8 mouse cellular contexts compared by ENCODE assay signal in genomic region chr8:108691456-108692238, GRCm38 (mm10).
DNase-seq lines count a peak whose midpoint lies in the region; ATAC-seq and TF ChIP-seq lines count a peak whose summit lies in the region.

No protein-coding gene starts in this region.

- no peak for TF ChIP-seq EP300 in liver, embryonic 14.5 days (IDR thresholded peaks at IDR 0.05; ENCODE audit: low read depth)

- WGBS in hindbrain, embryonic 10.5 days: 2% methylated on average over 21 of the region's 21 CpGs
- 3% methylated on average over 21 of the region's 21 CpGs for WGBS in liver, embryonic 14.5 days (ENCODE audit: insufficient replicate concordance)
- 2% methylated on average over 16 of the region's 21 CpGs for WGBS in neural tube, embryonic 13.5 days

- H3K9ac ChIP-seq in liver, embryonic 14.5 days (replicated peaks): no peak overlapping the region
- peak overlapping the region; percentile 69 for H3K9ac ChIP-seq in neural tube, embryonic 13.5 days

- H3K4me2 ChIP-seq in liver, embryonic 14.5 days (ENCODE audit: low read depth): peak overlapping the region; percentile 52
- H3K4me2 ChIP-seq in neural tube, embryonic 13.5 days: peak overlapping the region; percentile 53

- peaks cover 65% of the 10 kb centered on the region for H3K27me3 ChIP-seq in hindbrain, embryonic 10.5 days (ENCODE audit: insufficient read depth, poor library complexity, severe bottlenecking)
- peaks cover 25% of the 10 kb centered on the region for H3K27me3 ChIP-seq in liver, embryonic 14.5 days (ENCODE audit: control insufficient read depth, insufficient read depth, low read length)
- peaks cover 52% of the 10 kb centered on the region for H3K27me3 ChIP-seq in neural tube, embryonic 13.5 days

- intact Hi-C loops in left cerebral cortex, postnatal 14 days (cut with DNase I): no loop called here

- peak; percentile 26 to 37 for DNase-seq in left cerebral cortex, postnatal 14 days (ENCODE audit: low spot score in 2 of 2)
- no peak for DNase-seq in left cerebral cortex, adult 9 months (ENCODE audit: low spot score in 2 of 2)
- DNase-seq in embryo, embryonic 9.5 days (ENCODE audit: extremely low spot score): peak; percentile 66
- DNase-seq in hindbrain, embryonic 10.5 days (ENCODE audit: low spot score): peak; percentile 63
- peak in 1 of 3 experiments; percentile 20 for DNase-seq in liver, embryonic 14.5 days (ENCODE audit: low read depth in 3 of 3, low spot score in 3 of 3)
- no peak for DNase-seq in thymus, postnatal 4 days
- no peak for DNase-seq in left cerebral cortex, adult 18-20 months (ENCODE audit: low spot score in 2 of 2)

- no peaks in the 10 kb centered on the region for H3K9me3 ChIP-seq in hindbrain, embryonic 10.5 days
- H3K9me3 ChIP-seq in liver, embryonic 14.5 days (ENCODE audit: control insufficient read depth, low read length): no peaks in the 10 kb centered on the region
- H3K9me3 ChIP-seq in neural tube, embryonic 13.5 days: no peaks in the 10 kb centered on the region

- no peaks in the 10 kb centered on the region for H3K36me3 ChIP-seq in hindbrain, embryonic 10.5 days
- H3K36me3 ChIP-seq in liver, embryonic 14.5 days (replicated peaks; ENCODE audit: control insufficient read depth, insufficient read depth, low read depth): no peaks in the 10 kb centered on the region
- no peaks in the 10 kb centered on the region for H3K36me3 ChIP-seq in neural tube, embryonic 13.5 days

- peaks cover 45% of the 10 kb centered on the region for H3K4me1 ChIP-seq in hindbrain, embryonic 10.5 days (replicated peaks)
- peaks cover 0 to 13% of the 10 kb centered on the region in 2 experiments; a peak in 2 of 4 replicates for H3K4me1 ChIP-seq in liver, embryonic 14.5 days (replicated peaks; ENCODE audit: control insufficient read depth in 2 of 2, insufficient read depth in 2 of 2, low read length in 1 of 2)
- peaks cover 49% of the 10 kb centered on the region for H3K4me1 ChIP-seq in neural tube, embryonic 13.5 days (replicated peaks)

- H3K4me3 ChIP-seq in hindbrain, embryonic 10.5 days: peak overlapping the region; percentile 45
- peak overlapping the region in 1 of 2 experiments; percentile 40; a peak in 2 of 4 replicates for H3K4me3 ChIP-seq in liver, embryonic 14.5 days (ENCODE audit: insufficient read depth in 1 of 2, low read depth in 2 of 2, low read length in 2 of 2)
- H3K4me3 ChIP-seq in neural tube, embryonic 13.5 days: peak overlapping the region; percentile 24

- peak overlapping the region; percentile 71 for H3K27ac ChIP-seq in hindbrain, embryonic 10.5 days
- no peak overlapping the region for H3K27ac ChIP-seq in liver, embryonic 14.5 days
- peak overlapping the region; percentile 85 for H3K27ac ChIP-seq in neural tube, embryonic 13.5 days (replicated peaks)

- no peak for TF ChIP-seq CTCF in liver, embryonic 14.5 days (IDR thresholded peaks at IDR 0.05; ENCODE audit: low read depth)

- peak; percentile 24; the same call in 1 of the 2 replicates for ATAC-seq in liver, embryonic 14.5 days (ENCODE audit: insufficient read depth)
- ATAC-seq in neural tube, embryonic 13.5 days (ENCODE audit: low read depth): peak; percentile 66

Comparison
In these comparisons a context has a peak if more than half of its experiments do, and no peak if none do; other contexts are left out.
1. DNase-seq: peak in left cerebral cortex, postnatal 14 days (2 of 2), embryo, embryonic 9.5 days (single experiment) and hindbrain, embryonic 10.5 days (single experiment); none in left cerebral cortex, adult 9 months (0 of 2), thymus, postnatal 4 days (single experiment) and left cerebral cortex, adult 18-20 months (0 of 2).